Mouse (Mus musculus) ovary, adult 2 months (tissue): ENCODE measurements around the gene Gdf11. TPM values are rescaled to one million over a fixed set of nuclear protein-coding genes. Genes with fewer than 3 reads are reported as not detected.

Experiments
- polyA plus RNA-seq: library from polyadenylated mRNA; depleted of rRNA; stranded (reverse); fragments of >200 nt; gene quantifications from 2 replicates; pipeline ENCODE4 v1.2.3, GENCODE M21; 2012; rRNA removed

Gdf11 gene
- 4.8 and 5.4 TPM in 2 replicates for polyA plus RNA-seq

GRCm38 (mm10) chr10:128891296-128892094 lies at the start of gene Gdf11:
Gene Gdf11 (minus strand): TSS chr10:128891718.

GRCm38 (mm10) chr10:128933574-128933973 lies 42.1 kb upstream of the Gdf11 start, which contains the start of gene Itga7:
Gene Itga7 (plus strand): TSS chr10:128933818.

GRCm38 (mm10) chr10:128923935-128924334 lies 32.4 kb upstream of the Gdf11 start, which contains the start of gene Bloc1s1:
Gene Bloc1s1 (minus strand): TSS chr10:128924035.

GRCm38 (mm10) chr10:128922822-128923012 lies 31.2 kb upstream of the Gdf11 start, which contains the start of gene Rdh5:
Gene Rdh5 (minus strand): TSS chr10:128922888.

GRCm38 (mm10) chr10:128900698-128901097 lies 9.2 kb upstream of the Gdf11 start, which contains the start of gene Cd63:
Gene Cd63 (plus strand): TSS chr10:128900989.

Other genes with a start within 250 kb of the Gdf11 start
- gene Ikzf4, start 245.7 kb downstream of the Gdf11 start, polyA plus RNA-seq = 2.2 and 3.8 TPM in 2 replicates
- gene Suox, start 217.6 kb downstream of the Gdf11 start, polyA plus RNA-seq = 6.7 and 11.9 TPM in 2 replicates
- gene Rab5b, start 195.5 kb downstream of the Gdf11 start, polyA plus RNA-seq = 68.7 and 73.1 TPM in 2 replicates
- 1.5 and 1.9 TPM in 2 replicates for gene Pmel, start 187.5 kb downstream of the Gdf11 start, polyA plus RNA-seq
- gene Cdk2, start 186.7 kb downstream of the Gdf11 start, polyA plus RNA-seq = 17.5 and 21.4 TPM in 2 replicates
- gene Dgka, start 146.9 kb downstream of the Gdf11 start, polyA plus RNA-seq = 14.3 and 18.2 TPM in 2 replicates
- gene Pym1, start 143.8 kb downstream of the Gdf11 start, polyA plus RNA-seq = 20.8 and 23.0 TPM in 2 replicates
- gene Mmp19, start 100.8 kb downstream of the Gdf11 start, polyA plus RNA-seq = 10.0 and 11.3 TPM in 2 replicates
- 10.4 and 10.8 TPM in 2 replicates for gene Dnajc14, start 87.7 kb downstream of the Gdf11 start, polyA plus RNA-seq
- gene Tmem198b, start 87.3 kb downstream of the Gdf11 start, polyA plus RNA-seq = 34.2 and 35.6 TPM in 2 replicates
- gene Sarnp, start 74.4 kb downstream of the Gdf11 start, polyA plus RNA-seq = 1.6 and 4.1 TPM in 2 replicates
- 30.3 and 44.4 TPM in 2 replicates for gene Ormdl2, start 70.1 kb downstream of the Gdf11 start, polyA plus RNA-seq
- 152 and 168 TPM in 2 replicates for gene Cd63, start 9.3 kb upstream of the Gdf11 start, polyA plus RNA-seq
- 34.5 and 43.3 TPM in 2 replicates for gene Rdh5, start 31.2 kb upstream of the Gdf11 start, polyA plus RNA-seq
- 242 and 261 TPM in 2 replicates for gene Bloc1s1, start 32.3 kb upstream of the Gdf11 start, polyA plus RNA-seq
- gene Itga7, start 42.1 kb upstream of the Gdf11 start, polyA plus RNA-seq = 36.2 and 36.9 TPM in 2 replicates
- gene Mettl7b, start 69.3 kb upstream of the Gdf11 start, polyA plus RNA-seq = 0.59 and 1.1 TPM in 2 replicates
- not detected in 2 replicates for gene Olfr9, start 97.7 kb upstream of the Gdf11 start, polyA plus RNA-seq
- gene Olfr763, start 119.1 kb upstream of the Gdf11 start, polyA plus RNA-seq = not detected in 2 replicates
- not detected in 2 replicates for gene Olfr764-ps1, start 148.2 kb upstream of the Gdf11 start, polyA plus RNA-seq
- gene Olfr765, start 158.3 kb upstream of the Gdf11 start, polyA plus RNA-seq = not detected in 2 replicates
- gene Olfr766-ps1, start 177.3 kb upstream of the Gdf11 start, polyA plus RNA-seq = not detected in 2 replicates
- not detected in 2 replicates for gene Olfr767, start 191.2 kb upstream of the Gdf11 start, polyA plus RNA-seq
- gene Olfr768, start 207.7 kb upstream of the Gdf11 start, polyA plus RNA-seq = not detected in 2 replicates
- gene Olfr769, start 226.1 kb upstream of the Gdf11 start, polyA plus RNA-seq = 0.09 TPM in 1 of 2 replicates, not detected in the other
- not detected in 2 replicates for gene Olfr770, start 247.3 kb upstream of the Gdf11 start, polyA plus RNA-seq